Mouse (Mus musculus): Measurements from ENCODE around the gene Lrp2. TPM values are rescaled to one million over a fixed set of nuclear protein-coding genes. Genes with fewer than 3 reads are reported as not detected.
"Not testable (repeated sequence)": the region's sequence is repeated elsewhere in the genome, so short reads cannot be mapped to it uniquely, and the experiment has no call there.

Gene Lrp2
- polyA plus RNA-seq, 1 experiment: not detected

- H3K4me3 ChIP-seq (ENCODE audit: insufficient read depth, low read depth, low read length): peak overlapping the region; percentile 8
- under 1% methylated on average over 26 of the region's 26 CpGs for WGBS
These were observed 1.2 kb upstream of the Lrp2 start for GRCm38 (mm10) chr2:69586821-69587728.

DNA sequence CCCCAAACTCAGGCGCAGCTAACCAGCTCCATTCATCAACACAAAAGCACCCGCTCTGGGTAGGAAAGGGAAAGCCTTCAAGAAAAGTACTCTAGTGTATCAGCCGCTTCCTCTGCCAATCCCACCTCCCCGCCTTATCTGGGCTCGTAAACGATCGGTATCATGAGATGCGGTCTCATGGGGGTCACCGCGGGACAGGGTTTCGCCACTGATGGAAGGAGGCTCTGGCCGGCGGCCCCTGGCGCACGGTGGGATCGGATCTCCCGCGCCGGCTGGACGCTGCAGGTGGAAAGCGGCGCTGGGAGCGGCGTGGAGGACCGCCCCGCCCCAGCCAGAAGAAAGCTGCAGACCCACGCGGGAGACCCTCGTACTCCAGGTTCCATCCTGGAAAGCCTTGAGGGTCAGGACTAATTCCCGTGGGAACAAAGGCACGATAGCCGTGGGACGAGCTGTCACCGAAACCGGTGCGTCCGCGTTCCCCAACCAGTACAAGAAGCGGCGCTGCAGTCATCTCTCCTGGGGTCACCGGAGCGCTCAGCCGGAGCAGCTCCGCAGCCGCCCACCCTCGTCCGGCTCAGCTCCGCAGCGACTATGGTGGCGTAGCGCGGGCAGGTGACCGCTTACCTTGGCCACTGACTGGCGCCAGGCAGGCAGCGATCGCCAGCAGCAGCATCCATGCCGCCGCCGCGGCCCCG is 527 bp downstream of the Lrp2 start:
- Histone ChIP-seq H3K4me1 (ENCODE audit: control insufficient read depth, insufficient read depth, low read length) (peaks cover 29% of the 10 kb centered on the region), H3K4me3 (ENCODE audit: insufficient read depth, low read depth, low read length) (peak overlapping the region; percentile 56), H3K27ac (ENCODE audit: insufficient read depth, low read depth, low read length) (no peak overlapping the region)
- no peak for TF ChIP-seq POLR2A (IDR thresholded peaks at IDR 0.05; ENCODE audit: insufficient read depth, low read depth, low read length)
- no peak for TF ChIP-seq CTCF (IDR thresholded peaks at IDR 0.05; ENCODE audit: insufficient read depth, low read depth, low read length)
- under 1% methylated on average over 61 of the region's 61 CpGs for WGBS

More at GRCm38 (mm10) chr2:69586821-69587728, 1.2 kb upstream of the Lrp2 start:
- Histone ChIP-seq H3K4me1 (ENCODE audit: control insufficient read depth, insufficient read depth, low read length) (peaks cover 29% of the 10 kb centered on the region), H3K27ac (ENCODE audit: insufficient read depth, low read depth, low read length) (no peak overlapping the region)
- TF ChIP-seq CTCF (IDR thresholded peaks at IDR 0.05; ENCODE audit: insufficient read depth, low read depth, low read length) (no peak), POLR2A (IDR thresholded peaks at IDR 0.05; ENCODE audit: insufficient read depth, low read depth, low read length) (no peak)

DNA sequence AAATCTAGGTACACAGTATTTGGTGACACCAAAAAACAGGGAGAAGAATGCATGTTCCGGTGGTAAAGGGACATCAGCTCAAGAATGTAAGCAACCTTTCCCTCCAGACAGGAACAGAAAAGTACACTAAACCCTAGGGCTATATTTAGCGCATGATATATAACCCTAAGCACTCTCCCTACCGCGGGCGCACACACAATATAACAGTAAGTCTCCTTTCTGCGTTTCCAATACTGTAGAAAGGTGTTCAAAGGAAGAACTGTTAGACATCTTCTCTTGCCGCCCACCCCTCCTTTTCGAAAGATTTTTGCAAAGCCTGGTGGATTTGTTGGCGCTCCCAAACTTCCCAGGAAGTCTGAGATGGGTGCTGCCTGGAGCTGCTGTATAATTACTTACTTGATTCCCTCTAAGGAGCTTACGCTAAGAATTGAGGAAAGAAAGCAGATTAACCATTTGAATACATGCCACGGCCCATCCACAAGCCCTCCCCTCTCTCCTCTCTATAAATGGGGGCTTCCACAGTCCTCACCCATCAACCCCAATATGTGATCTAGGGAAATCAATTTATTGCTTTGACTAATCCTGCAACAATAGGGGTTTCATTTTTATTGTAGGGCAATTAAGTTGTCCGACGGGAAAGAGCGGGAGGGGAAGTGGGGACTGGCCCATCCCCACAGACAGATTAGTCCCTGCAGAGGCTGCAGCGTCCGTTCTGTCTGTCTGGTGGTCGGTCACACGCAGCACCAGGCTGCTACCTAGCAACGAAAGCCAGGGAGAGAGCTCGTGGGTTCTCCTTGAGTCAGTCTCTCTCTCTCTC is 1.5 kb downstream of the Lrp2 start:
- H3K4me1 ChIP-seq (ENCODE audit: control insufficient read depth, insufficient read depth, low read length): peaks cover 29% of the 10 kb centered on the region
- WGBS: 8% methylated on average over 20 of the region's 20 CpGs
- no peak overlapping the region for H3K27ac ChIP-seq (ENCODE audit: insufficient read depth, low read depth, low read length)
- H3K4me3 ChIP-seq (ENCODE audit: insufficient read depth, low read depth, low read length): no peak overlapping the region
- TF ChIP-seq POLR2A (IDR thresholded peaks at IDR 0.05; ENCODE audit: insufficient read depth, low read depth, low read length): no peak
- no peak for TF ChIP-seq CTCF (IDR thresholded peaks at IDR 0.05; ENCODE audit: insufficient read depth, low read depth, low read length)

GRCm38 (mm10) chr2:69582861-69583260 is 3.0 kb downstream of the Lrp2 start:
- 59% methylated on average over 7 of the region's 7 CpGs for WGBS
- TF ChIP-seq POLR2A (IDR thresholded peaks at IDR 0.05; ENCODE audit: insufficient read depth, low read depth, low read length) (no peak), CTCF (IDR thresholded peaks at IDR 0.05; ENCODE audit: insufficient read depth, low read depth, low read length) (no peak)
- peaks cover 26% of the 10 kb centered on the region for H3K4me1 ChIP-seq (ENCODE audit: control insufficient read depth, insufficient read depth, low read length)
- H3K4me3 ChIP-seq (ENCODE audit: insufficient read depth, low read depth, low read length): no peak overlapping the region
- H3K27ac ChIP-seq (ENCODE audit: insufficient read depth, low read depth, low read length): no peak overlapping the region

GRCm38 (mm10) chr2:69582068-69582467 is 3.8 kb downstream of the Lrp2 start:
- 79% methylated on average over 4 of the region's 4 CpGs for WGBS
- not testable (repeated sequence) for H3K4me3 ChIP-seq (ENCODE audit: insufficient read depth, low read depth, low read length); H3K27ac ChIP-seq (ENCODE audit: insufficient read depth, low read depth, low read length)
- peaks cover 18% of the 10 kb centered on the region for H3K4me1 ChIP-seq (ENCODE audit: control insufficient read depth, insufficient read depth, low read length)

DNA sequence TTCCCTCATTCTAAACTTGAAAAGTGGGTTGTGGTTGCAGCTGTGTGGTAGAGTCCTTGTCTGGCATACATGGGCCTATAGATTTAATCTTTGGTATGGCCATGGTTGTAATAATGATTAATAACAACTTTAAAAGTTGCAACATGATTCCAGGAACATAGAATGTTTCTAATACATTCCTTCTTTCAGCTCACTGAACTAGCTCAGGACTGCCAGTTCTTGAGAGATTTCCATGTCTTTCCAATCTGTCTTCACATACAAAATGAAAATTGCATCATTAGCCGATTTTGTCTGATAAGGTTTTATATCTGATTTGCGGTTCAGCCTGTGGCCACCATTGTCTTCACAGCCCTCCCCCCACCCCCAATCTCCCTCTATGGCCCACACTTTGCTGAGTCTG is 5.8 kb downstream of the Lrp2 start:
- Histone ChIP-seq H3K4me3 (ENCODE audit: insufficient read depth, low read depth, low read length) (no peak overlapping the region), H3K4me1 (ENCODE audit: control insufficient read depth, insufficient read depth, low read length) (peaks cover 3% of the 10 kb centered on the region; the same call in 1 of the 2 replicates), H3K27ac (ENCODE audit: insufficient read depth, low read depth, low read length) (no peak overlapping the region)
- no peak for TF ChIP-seq CTCF (IDR thresholded peaks at IDR 0.05; ENCODE audit: insufficient read depth, low read depth, low read length)
- no peak for TF ChIP-seq POLR2A (IDR thresholded peaks at IDR 0.05; ENCODE audit: insufficient read depth, low read depth, low read length)
- 97% methylated on average over 2 of the region's 2 CpGs for WGBS

DNA sequence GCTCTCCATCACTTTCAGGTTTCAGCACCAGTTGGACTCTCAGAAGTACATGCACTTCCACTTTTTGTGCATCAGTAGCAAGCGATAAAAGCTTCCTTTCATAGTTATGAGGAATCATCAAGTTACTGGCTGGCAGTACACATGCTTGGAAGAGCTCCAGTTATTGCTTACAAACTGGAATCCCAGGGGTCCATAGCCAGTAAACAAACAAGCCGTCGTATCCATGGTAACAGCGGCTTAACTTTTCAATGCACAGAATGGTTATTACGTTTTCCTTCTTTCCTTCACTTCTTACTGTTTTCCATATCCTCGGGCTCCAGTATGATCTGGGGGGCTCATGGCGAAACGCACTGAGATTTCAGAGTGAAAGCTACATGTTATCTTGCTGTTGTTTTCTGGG is 7.7 kb downstream of the Lrp2 start:
- no peaks in the 10 kb centered on the region for H3K4me1 ChIP-seq (ENCODE audit: control insufficient read depth, insufficient read depth, low read length)
- no peak overlapping the region for H3K27ac ChIP-seq (ENCODE audit: insufficient read depth, low read depth, low read length)
- no peak overlapping the region for H3K4me3 ChIP-seq (ENCODE audit: insufficient read depth, low read depth, low read length)
- TF ChIP-seq CTCF (IDR thresholded peaks at IDR 0.05; ENCODE audit: insufficient read depth, low read depth, low read length): no peak
- TF ChIP-seq POLR2A (IDR thresholded peaks at IDR 0.05; ENCODE audit: insufficient read depth, low read depth, low read length): no peak
- 39% methylated on average over 8 of the region's 8 CpGs for WGBS

DNA sequence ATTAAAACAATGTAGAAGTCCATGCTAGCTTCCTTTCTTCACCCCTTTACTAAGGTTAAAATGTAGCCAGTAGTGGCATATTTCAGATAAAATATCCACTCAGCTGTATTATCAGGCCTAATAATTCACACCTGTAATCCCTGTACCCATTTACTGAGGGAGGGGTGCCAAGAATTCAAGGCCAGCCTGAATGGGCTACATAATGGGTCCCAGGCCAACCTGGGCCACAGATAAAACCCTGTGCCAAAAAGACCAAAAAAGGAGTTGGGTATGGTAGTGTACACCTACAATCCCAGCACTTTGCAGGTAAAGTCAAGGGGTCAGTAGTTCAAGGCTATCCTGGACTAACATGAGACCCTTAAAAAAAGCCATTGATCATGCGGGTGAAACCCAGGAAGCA is 9.3 kb downstream of the Lrp2 start:
- H3K27ac ChIP-seq (ENCODE audit: insufficient read depth, low read depth, low read length): no peak overlapping the region
- TF ChIP-seq CTCF (IDR thresholded peaks at IDR 0.05; ENCODE audit: insufficient read depth, low read depth, low read length): no peak
- TF ChIP-seq POLR2A (IDR thresholded peaks at IDR 0.05; ENCODE audit: insufficient read depth, low read depth, low read length): no peak
- WGBS: 100% methylated on average over 1 of the region's 1 CpGs

More for the DNA sequence above, 9.3 kb downstream of the Lrp2 start:
- no peaks in the 10 kb centered on the region for H3K4me1 ChIP-seq (ENCODE audit: control insufficient read depth, insufficient read depth, low read length)
- no peak overlapping the region for H3K4me3 ChIP-seq (ENCODE audit: insufficient read depth, low read depth, low read length)
